Mouse (Mus musculus): ENCODE data around the gene Klri2. TPM values are rescaled to one million over a fixed set of nuclear protein-coding genes. Genes with fewer than 3 reads are reported as not detected.
"Not testable (repeated sequence)": the region's sequence is repeated elsewhere in the genome, so short reads cannot be mapped to it uniquely, and the experiment has no call there.

Gene Klri2
- total and polyA plus RNA-seq, 2 experiments from 2014 or later, result 0.04 TPM; not detected in 1

DNA sequence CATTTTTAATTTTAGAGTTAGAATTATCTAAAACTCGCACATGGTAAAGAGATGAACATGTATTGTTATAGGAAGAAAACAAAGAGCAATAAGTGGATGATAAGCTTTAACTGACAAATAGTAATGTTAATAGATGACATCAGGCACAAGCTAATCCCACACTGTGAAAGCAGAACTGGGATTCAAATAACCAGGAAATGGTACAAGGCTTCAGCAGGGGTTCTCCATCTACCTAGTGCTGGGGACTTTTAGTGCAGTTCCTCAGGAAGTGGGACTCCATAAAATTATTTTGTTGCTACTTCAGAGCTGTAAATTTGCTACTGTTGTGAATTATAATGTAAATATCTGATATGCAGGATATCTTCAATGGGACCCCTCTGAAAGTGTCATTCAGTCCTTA lies 13.0 kb downstream of the Klri2 start:
- Histone ChIP-seq H3K27ac (ENCODE audit: low read depth, low read length) (no peak overlapping the region), H3K4me1 (ENCODE audit: insufficient read depth, low read length) (no peaks in the 10 kb centered on the region), H3K9ac (replicated peaks; ENCODE audit: low read length, poor library complexity, severe bottlenecking) (no peak overlapping the region), H3K4me2 (ENCODE audit: low read depth, low read length, poor library complexity, severe bottlenecking) (no peak overlapping the region), H3K36me3 (ENCODE audit: insufficient read depth, low read length) (no peaks in the 10 kb centered on the region), H3K9me3 (ENCODE audit: low read length) (no peaks in the 10 kb centered on the region), H3K4me3 (ENCODE audit: low read depth, low read length) (no peak overlapping the region), H3K27me3 (ENCODE audit: insufficient read depth, low read length) (no peaks in the 10 kb centered on the region)
- ATAC-seq (ENCODE audit: low FRiP score) (no peak), DNase-seq (ENCODE audit: low spot score) (no peak)
- 86% methylated on average over 1 of the region's 1 CpGs for WGBS
- TF ChIP-seq CTCF (IDR thresholded peaks at IDR 0.05), result no peak

GRCm38 (mm10) chr6:129721390-129721789 lies 18.9 kb downstream of the Klri2 start:
- no peaks in the 10 kb centered on the region for H3K4me1 ChIP-seq (ENCODE audit: insufficient read depth, low read length)
- no peak for ATAC-seq (ENCODE audit: low FRiP score)
- no peak overlapping the region for H3K4me2 ChIP-seq (ENCODE audit: low read depth, low read length, poor library complexity, severe bottlenecking)
- H3K27me3 ChIP-seq (ENCODE audit: insufficient read depth, low read length), result no peaks in the 10 kb centered on the region
- H3K27ac ChIP-seq (ENCODE audit: low read depth, low read length), result no peak overlapping the region
- H3K36me3 ChIP-seq (ENCODE audit: insufficient read depth, low read length), result no peaks in the 10 kb centered on the region
- DNase-seq (ENCODE audit: low spot score), result no peak
- H3K9ac ChIP-seq (replicated peaks; ENCODE audit: low read length, poor library complexity, severe bottlenecking), result no peak overlapping the region
- no peaks in the 10 kb centered on the region for H3K9me3 ChIP-seq (ENCODE audit: low read length)
- WGBS, result 57% methylated on average over 1 of the region's 1 CpGs
- H3K4me3 ChIP-seq (ENCODE audit: low read depth, low read length), result no peak overlapping the region
- no peak for TF ChIP-seq CTCF (IDR thresholded peaks at IDR 0.05)

DNA sequence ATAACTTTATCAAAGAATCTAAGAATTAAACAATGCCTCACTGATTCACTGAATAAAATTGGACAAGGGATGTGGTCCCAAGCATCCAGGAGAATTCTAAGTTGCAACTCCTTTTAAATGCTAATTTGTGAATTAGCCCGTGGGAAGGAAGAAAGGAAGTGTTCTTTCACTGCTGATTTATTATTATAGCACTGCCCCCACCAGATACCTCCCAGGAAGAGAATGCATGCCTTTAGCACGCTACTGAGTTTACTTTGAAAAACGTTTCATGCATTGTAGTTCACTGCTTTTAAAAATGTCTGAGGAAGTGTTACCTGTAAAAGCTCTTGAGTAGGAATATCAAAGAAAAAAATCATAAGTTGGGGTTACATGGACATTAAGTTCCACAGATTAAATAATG lies 19.8 kb downstream of the Klri2 start:
- Histone ChIP-seq H3K9me3 (ENCODE audit: low read length) (no peaks in the 10 kb centered on the region), H3K4me3 (ENCODE audit: low read depth, low read length) (no peak overlapping the region), H3K36me3 (ENCODE audit: insufficient read depth, low read length) (no peaks in the 10 kb centered on the region), H3K27me3 (ENCODE audit: insufficient read depth, low read length) (no peaks in the 10 kb centered on the region), H3K4me2 (ENCODE audit: low read depth, low read length, poor library complexity, severe bottlenecking) (no peak overlapping the region), H3K9ac (replicated peaks; ENCODE audit: low read length, poor library complexity, severe bottlenecking) (no peak overlapping the region), H3K27ac (ENCODE audit: low read depth, low read length) (no peak overlapping the region), H3K4me1 (ENCODE audit: insufficient read depth, low read length) (no peaks in the 10 kb centered on the region)
- WGBS, result 24% methylated on average over 3 of the region's 3 CpGs
- TF ChIP-seq CTCF (IDR thresholded peaks at IDR 0.05), result no peak
- no peak for ATAC-seq (ENCODE audit: low FRiP score)
- DNase-seq (ENCODE audit: low spot score), result no peak

GRCm38 (mm10) chr6:129717032-129717431 lies 23.3 kb downstream of the Klri2 start, which contains the start of gene Klri1:
Gene Klri1, minus strand, starts transcription at chr6:129717132.
- Histone ChIP-seq H3K4me3 (ENCODE audit: low read depth, low read length) (no peak within 1 kb of the TSS), H3K9me3 (ENCODE audit: low read length) (no peaks in the 10 kb centered on the region), H3K27me3 (ENCODE audit: insufficient read depth, low read length) (no peaks in the 10 kb centered on the region), H3K9ac (replicated peaks; ENCODE audit: low read length, poor library complexity, severe bottlenecking) (no peak within 1 kb of the TSS), H3K27ac (ENCODE audit: low read depth, low read length) (no peak within 1 kb of the TSS), H3K36me3 (ENCODE audit: insufficient read depth, low read length) (no peaks in the 10 kb centered on the region), H3K4me1 (ENCODE audit: insufficient read depth, low read length) (no peaks in the 10 kb centered on the region), H3K4me2 (ENCODE audit: low read depth, low read length, poor library complexity, severe bottlenecking) (no peak within 1 kb of the TSS)
- ATAC-seq (ENCODE audit: low FRiP score), result no peak
- WGBS, result 88% methylated on average over 4 of the region's 4 CpGs
- DNase-seq (ENCODE audit: low spot score), result no peak
- no peak for TF ChIP-seq CTCF (IDR thresholded peaks at IDR 0.05)

DNA sequence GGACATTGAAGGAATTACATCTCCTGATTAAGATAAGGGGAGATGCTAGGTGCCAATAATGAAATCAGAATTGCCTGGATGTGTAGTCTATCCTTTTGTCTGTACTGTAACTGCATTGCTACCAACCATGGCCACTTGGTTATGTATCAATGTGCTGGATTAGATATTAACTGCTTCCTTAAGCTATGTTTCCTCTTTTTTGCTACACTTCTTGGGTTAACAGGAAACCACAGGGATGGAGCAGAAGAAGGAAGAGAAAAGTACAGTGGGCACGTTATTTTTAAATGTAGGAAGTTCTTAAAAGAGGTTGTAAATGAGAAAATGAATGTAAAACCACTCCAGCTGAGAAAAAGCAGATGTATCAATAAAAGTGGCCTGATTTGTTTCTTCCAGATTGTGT lies 26.7 kb downstream of the Klri2 start:
- Histone ChIP-seq H3K4me1 (ENCODE audit: insufficient read depth, low read length) (no peaks in the 10 kb centered on the region), H3K27me3 (ENCODE audit: insufficient read depth, low read length) (no peaks in the 10 kb centered on the region), H3K4me3 (ENCODE audit: low read depth, low read length) (no peak overlapping the region), H3K4me2 (ENCODE audit: low read depth, low read length, poor library complexity, severe bottlenecking) (no peak overlapping the region), H3K27ac (ENCODE audit: low read depth, low read length) (no peak overlapping the region), H3K36me3 (ENCODE audit: insufficient read depth, low read length) (no peaks in the 10 kb centered on the region), H3K9me3 (ENCODE audit: low read length) (no peaks in the 10 kb centered on the region), H3K9ac (replicated peaks; ENCODE audit: low read length, poor library complexity, severe bottlenecking) (no peak overlapping the region)
- DNase-seq (ENCODE audit: low spot score), result no peak
- TF ChIP-seq CTCF (IDR thresholded peaks at IDR 0.05), result no peak
- WGBS, result 37% methylated on average over 1 of the region's 1 CpGs
- ATAC-seq (ENCODE audit: low FRiP score), result no peak

DNA sequence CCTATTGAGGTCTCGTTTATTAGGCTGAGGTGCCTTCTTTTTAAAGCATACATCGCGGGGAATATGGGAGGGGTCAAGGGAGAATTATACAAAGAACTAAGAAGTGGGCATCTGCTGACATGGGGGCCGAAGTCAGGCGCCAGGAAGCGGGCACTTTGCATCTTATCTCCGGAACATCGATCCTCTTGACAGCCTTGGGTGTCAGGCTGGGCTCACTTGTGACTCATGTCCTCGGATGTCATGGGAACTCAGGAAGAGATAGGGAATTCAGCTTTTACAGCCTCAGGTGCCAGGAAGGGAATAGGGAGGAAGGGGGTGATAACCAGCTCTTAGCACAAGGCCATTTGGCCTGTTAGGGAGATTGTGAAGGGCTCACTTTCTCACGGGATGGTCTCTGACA lies 48.8 kb downstream of the Klri2 start:
- not testable (repeated sequence) for H3K9ac ChIP-seq (replicated peaks; ENCODE audit: low read length, poor library complexity, severe bottlenecking); ATAC-seq (ENCODE audit: low FRiP score)

More for the DNA sequence above, 48.8 kb downstream of the Klri2 start:
- not testable (repeated sequence) for H3K4me3 ChIP-seq (ENCODE audit: low read depth, low read length); H3K27ac ChIP-seq (ENCODE audit: low read depth, low read length); H3K4me2 ChIP-seq (ENCODE audit: low read depth, low read length, poor library complexity, severe bottlenecking); H3K9me3 ChIP-seq (ENCODE audit: low read length); DNase-seq (ENCODE audit: low spot score); H3K36me3 ChIP-seq (ENCODE audit: insufficient read depth, low read length); H3K27me3 ChIP-seq (ENCODE audit: insufficient read depth, low read length); H3K4me1 ChIP-seq (ENCODE audit: insufficient read depth, low read length)
- 81% methylated on average over 10 of the region's 10 CpGs for WGBS
